Mouse (Mus musculus) heart, postnatal 14 days (tissue): ENCODE data around the gene Vegfd. TPM values are rescaled to one million over a fixed set of nuclear protein-coding genes. Genes with fewer than 3 reads are reported as not detected.

ENCODE experiments used
- DNase-seq, 2 experiments: peaks; one replicate each; pipeline ENCODE4 v3.0.0; 2021 to 2022
- intact Hi-C: fragments of 180-260 bp; cut with DNase I; formaldehyde crosslinking; loops from one replicate; pipeline ENCODE4 v1.15.1; 2025
- long read RNA-seq, 2 experiments: library from polyadenylated mRNA; stranded (forward); transcript quantifications; one replicate each; pipeline ENCODE4 v2.0.0; 2021
- total RNA-seq, 2 experiments: library from RNA; stranded (reverse); gene quantifications; 2 replicates each; pipeline ENCODE4 v1.2.3; 2021

The Vegfd gene
- 1 to 10 TPM; 1.9 to 2.4 TPM for total RNA-seq
- long read RNA-seq, experiment 1, partial matches to known transcripts: 3 of 3 reads
- long read RNA-seq, experiment 1, other reads (novel, unspliced or antisense): 0 of 3 reads
- long read RNA-seq, experiment 2, partial matches to known transcripts: 2 of 4 reads
- long read RNA-seq, experiment 2, other reads (novel, unspliced or antisense): 1 of 4 reads

GRCm38 (mm10) chrX:164373081-164373480 is at the start of gene Vegfd:
TSS of gene Vegfd (plus strand) at chrX:164373378.
- DNase-seq: peak; percentile 19 to 44
- intact Hi-C loops: no loop called here

GRCm38 (mm10) chrX:164323391-164323913 is 49.7 kb upstream of the Vegfd start:
- intact Hi-C loops: no loop called here
- no peak for DNase-seq

- intact Hi-C loops: no loop called here
- DNase-seq: no peak
Measured at GRCm38 (mm10) chrX:164330351-164330750, 42.8 kb upstream of the Vegfd start.

DNA sequence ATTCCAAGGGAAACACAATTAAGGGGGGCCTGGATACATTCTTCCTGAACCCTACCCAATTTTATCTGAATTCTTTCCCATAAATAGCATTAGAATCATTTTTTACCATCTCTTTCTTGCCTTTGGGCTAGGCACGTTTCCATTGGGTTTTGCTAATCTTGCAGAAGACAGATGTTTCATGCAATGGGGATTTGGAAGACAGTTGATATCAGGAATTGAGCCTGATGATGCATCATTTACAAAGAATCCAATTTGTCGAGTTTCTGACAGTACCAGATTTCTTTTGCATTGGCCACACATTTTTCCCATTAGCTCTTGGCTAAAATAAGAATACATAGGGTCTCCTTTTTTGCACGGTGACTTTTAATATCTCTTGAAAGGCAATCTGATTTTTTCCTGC is 42.4 kb upstream of the Vegfd start:
- intact Hi-C loops: no loop called here
- no peak for DNase-seq

GRCm38 (mm10) chrX:164338591-164338990 is 34.6 kb upstream of the Vegfd start:
- DNase-seq: no peak
- intact Hi-C loops: no loop called here

DNA sequence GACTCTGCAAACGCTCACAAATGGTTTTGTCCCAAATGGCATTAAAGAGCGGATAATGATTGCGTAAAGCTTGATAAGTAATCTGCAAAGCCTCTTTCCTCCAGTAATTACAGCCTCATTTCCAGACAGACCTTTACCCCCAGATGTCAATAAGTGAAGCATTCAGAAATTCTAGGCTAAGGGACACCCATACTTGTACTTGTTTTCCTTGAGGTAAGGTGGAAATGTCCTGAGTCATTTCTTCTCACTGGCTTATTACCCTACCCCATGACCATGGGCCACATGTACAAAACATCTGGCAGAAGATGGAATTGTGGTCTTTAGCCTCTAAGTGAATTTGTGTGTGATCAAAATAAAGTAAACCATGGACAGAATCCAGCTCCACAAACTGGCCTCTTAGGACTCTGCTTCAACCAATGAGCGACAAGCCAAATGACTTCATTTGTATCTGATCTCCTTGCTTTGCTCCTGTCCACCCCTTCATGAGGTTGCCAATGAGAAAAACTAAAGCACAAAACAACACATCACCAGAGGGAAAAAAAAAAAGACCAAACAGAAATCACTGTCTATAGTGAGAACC is 27.7 kb upstream of the Vegfd start:
- DNase-seq: no peak
- intact Hi-C loops: no loop called here

- intact Hi-C loops: no loop called here
- no peak for DNase-seq
Measured at GRCm38 (mm10) chrX:164348937-164349336, 24.2 kb upstream of the Vegfd start.

- intact Hi-C loops: no loop called here
- DNase-seq: no peak
Measured at GRCm38 (mm10) chrX:164365153-164365865, 7.9 kb upstream of the Vegfd start.

GRCm38 (mm10) chrX:164370576-164370975 is 2.6 kb upstream of the Vegfd start:
- intact Hi-C loops: no loop called here
- no peak for DNase-seq

DNA sequence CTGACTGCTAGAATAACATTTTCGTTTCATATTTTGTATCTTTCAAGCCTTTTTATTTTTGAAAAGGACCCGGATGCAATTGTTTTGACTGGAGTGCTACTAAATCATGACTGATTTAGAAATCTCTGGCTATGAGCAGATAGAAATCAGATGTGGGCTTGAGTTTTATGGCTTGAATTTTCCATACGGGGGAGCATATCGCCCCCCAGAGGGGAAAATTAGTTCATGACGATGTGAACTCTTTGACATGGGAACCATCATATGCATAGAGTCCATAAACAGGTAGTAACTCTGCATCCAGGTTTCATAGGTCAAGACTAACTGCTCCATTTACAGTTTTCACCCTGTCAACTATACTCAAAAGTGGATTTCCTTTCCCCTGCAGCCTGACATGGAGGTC is 1.4 kb downstream of the Vegfd start:
- intact Hi-C loops: no loop called here

DNA sequence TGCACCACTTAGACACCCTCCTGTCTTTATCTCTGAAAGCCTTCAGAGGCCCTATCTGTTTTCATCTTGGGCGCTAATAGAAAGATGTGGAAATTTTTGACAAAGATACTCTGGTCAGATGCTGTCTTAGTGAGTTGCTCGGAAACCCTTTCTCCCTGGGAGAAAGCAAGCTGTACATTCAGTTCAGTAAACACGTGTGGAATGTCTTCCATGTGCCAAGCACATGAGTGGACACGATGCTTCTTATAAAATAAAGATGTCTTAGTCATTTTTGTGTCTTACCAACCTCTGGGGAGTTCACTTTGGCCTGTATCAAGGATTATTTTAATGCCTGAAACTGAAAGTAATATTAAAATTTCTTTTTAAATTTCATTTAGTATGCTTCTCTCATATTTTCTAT is 6.5 kb downstream of the Vegfd start:
- intact Hi-C loops: no loop called here
- no peak for DNase-seq

More for the DNA sequence above, 1.4 kb downstream of the Vegfd start:
- no peak for DNase-seq

DNA sequence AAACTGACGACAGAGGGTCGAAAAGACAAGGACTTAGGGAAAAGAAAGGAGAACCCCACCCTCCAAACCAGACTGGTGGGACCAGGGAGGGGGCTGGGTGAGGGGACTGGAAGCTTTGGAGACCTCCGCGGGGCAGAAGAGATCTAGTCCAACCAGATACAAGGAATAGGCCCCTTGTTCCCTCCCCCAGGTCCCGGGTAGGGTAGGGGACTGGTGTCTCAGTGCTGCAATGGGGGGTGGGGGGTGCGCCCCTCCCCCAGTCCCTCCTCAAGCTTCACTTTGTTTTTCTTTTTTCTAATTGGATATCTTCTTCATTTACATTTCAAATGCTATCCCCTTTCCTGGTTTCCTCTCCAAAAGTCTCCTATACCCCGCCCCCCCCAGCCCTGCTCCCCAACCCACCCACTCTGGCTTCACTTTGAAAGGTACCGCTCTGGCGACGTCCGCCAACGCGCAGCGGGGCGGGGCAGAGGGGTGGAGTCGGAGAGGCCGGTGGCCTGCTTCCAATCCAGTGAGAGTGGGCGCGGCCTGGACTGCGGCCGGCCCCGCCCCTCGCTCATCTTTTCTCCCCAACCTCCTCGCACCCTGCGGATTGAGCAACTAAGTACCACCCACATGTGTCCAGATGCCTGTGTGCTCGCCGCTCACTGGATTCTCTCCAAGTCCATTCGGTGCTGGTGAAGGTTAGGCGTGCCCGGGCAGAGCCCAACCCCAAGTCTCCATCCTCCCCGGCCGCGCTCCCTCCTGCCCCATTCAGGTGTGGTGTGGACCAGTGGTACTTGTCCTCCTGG is 8.6 kb downstream of the Vegfd start:
- DNase-seq: peak; percentile 78 to 80
- intact Hi-C loops: no loop called here

GRCm38 (mm10) chrX:164394091-164394490 is 20.9 kb downstream of the Vegfd start:
- intact Hi-C loops: no loop called here
- no peak for DNase-seq

DNA sequence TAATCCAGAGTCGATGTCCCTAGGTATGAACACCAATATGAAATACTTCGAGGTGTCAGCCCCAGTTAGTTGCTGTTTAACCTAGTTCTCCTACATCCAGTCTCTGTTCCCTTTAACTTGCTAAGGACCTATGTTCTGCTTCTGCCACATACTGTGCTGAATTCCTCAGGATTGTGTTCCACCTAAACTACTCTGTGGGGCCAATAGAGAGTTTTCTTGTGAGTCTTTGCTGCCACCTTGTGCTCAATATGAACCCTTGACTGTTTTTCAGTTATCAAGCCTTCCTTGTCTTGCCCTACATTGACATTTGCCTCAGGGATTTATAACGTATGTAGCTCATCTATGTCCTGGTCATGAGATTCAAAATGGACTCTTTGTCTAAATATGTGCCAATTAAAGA is 25.3 kb downstream of the Vegfd start:
- peak in 1 of 2 experiments; percentile 7 for DNase-seq
- intact Hi-C loops: loop anchor here (2.0 to 5.0 kb wide), 3 partner anchors 50 to 216 kb away; no protein-coding TSS in a partner anchor

GRCm38 (mm10) chrX:164405080-164405649 is 32.0 kb downstream of the Vegfd start:
- intact Hi-C loops: no loop called here
- no peak for DNase-seq

GRCm38 (mm10) chrX:164406133-164407022 is 33.2 kb downstream of the Vegfd start:
- intact Hi-C loops: no loop called here
- DNase-seq: no peak

GRCm38 (mm10) chrX:164408301-164408927 is 35.2 kb downstream of the Vegfd start:
- DNase-seq: no peak
- intact Hi-C loops: no loop called here

DNA sequence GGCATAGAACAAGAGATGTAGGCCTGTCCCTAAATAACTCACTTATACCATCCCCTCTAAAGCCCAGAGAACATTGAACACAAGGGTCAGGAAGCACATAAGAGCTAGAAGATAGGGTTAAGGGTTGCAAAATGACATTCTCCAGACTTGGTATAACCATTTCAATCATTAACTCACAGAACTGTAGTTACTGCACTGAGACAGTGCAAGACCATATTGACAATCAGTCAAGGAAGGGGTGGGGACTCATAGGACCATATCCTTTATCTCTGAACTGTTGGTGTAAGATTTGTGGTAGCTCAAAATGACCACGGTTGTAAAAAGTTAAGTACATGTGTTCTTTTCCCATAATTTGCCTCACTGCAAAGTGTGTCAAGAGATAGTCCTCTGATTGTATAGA is 37.4 kb downstream of the Vegfd start:
- DNase-seq: no peak
- intact Hi-C loops: no loop called here

GRCm38 (mm10) chrX:164416803-164417202 is 43.6 kb downstream of the Vegfd start:
- intact Hi-C loops: no loop called here
- DNase-seq: no peak
